Comparison of ENCODE assay signal across 7 mouse cellular contexts in genomic region chr16:14316884-14317876, GRCm38 (mm10). TPM values are rescaled to one million over a fixed set of nuclear protein-coding genes. Genes with fewer than 3 reads are reported as not detected.
DNase-seq lines count a peak whose midpoint lies in the region; ATAC-seq lines count a peak whose summit lies in the region.

Gene Fopnl, minus strand, starts transcription at chr16:14317405.

- 5% methylated on average over 51 of the region's 51 CpGs for WGBS in embryonic facial prominence, embryonic 11.5 days
- 5% methylated on average over 51 of the region's 51 CpGs for WGBS in limb, embryonic 10.5 days
- 5% methylated on average over 51 of the region's 51 CpGs for WGBS in midbrain, embryonic 13.5 days

- H3K9ac ChIP-seq in embryonic facial prominence, embryonic 11.5 days (replicated peaks; ENCODE audit: low read length): peak within 1 kb of the TSS; percentile 83
- H3K9ac ChIP-seq in midbrain, embryonic 13.5 days (replicated peaks): peak within 1 kb of the TSS; percentile 87

- peak; percentile 100 for ATAC-seq in embryonic facial prominence, embryonic 11.5 days (replicated peaks; ENCODE audit: insufficient number of reproducible peaks, low FRiP score, low TSS enrichment, low read depth)
- ATAC-seq in granulocyte monocyte progenitor cell, adult 5-6 weeks (replicated peaks; ENCODE audit: poor library complexity, severe bottlenecking): peak; percentile 99
- ATAC-seq in midbrain, embryonic 13.5 days: peak; percentile 100

- peak within 1 kb of the TSS; percentile 75 for H3K4me3 ChIP-seq in embryonic facial prominence, embryonic 11.5 days (ENCODE audit: low read depth, low read length)
- H3K4me3 ChIP-seq in limb, embryonic 10.5 days: peak within 1 kb of the TSS; percentile 81
- peak within 1 kb of the TSS; percentile 65 for H3K4me3 ChIP-seq in midbrain, embryonic 13.5 days (replicated peaks)

- peak within 1 kb of the TSS; percentile 65; the same call in 1 of the 2 replicates for H3K27ac ChIP-seq in embryonic facial prominence, embryonic 11.5 days (replicated peaks; ENCODE audit: low read depth, low read length)
- peak within 1 kb of the TSS; percentile 96 for H3K27ac ChIP-seq in limb, embryonic 10.5 days
- peak within 1 kb of the TSS; percentile 88 for H3K27ac ChIP-seq in midbrain, embryonic 13.5 days

- H3K9me3 ChIP-seq in embryonic facial prominence, embryonic 11.5 days (replicated peaks; ENCODE audit: control insufficient read depth, low read length): no peaks in the 10 kb centered on the region
- no peaks in the 10 kb centered on the region for H3K9me3 ChIP-seq in limb, embryonic 10.5 days (replicated peaks)
- H3K9me3 ChIP-seq in midbrain, embryonic 13.5 days: no peaks in the 10 kb centered on the region

- no peaks in the 10 kb centered on the region for H3K4me1 ChIP-seq in embryonic facial prominence, embryonic 11.5 days (ENCODE audit: control insufficient read depth, insufficient read depth, low read length)
- H3K4me1 ChIP-seq in limb, embryonic 10.5 days: peaks cover 16% of the 10 kb centered on the region
- H3K4me1 ChIP-seq in midbrain, embryonic 13.5 days (replicated peaks): peaks cover 26% of the 10 kb centered on the region

- H3K36me3 ChIP-seq in embryonic facial prominence, embryonic 11.5 days (replicated peaks; ENCODE audit: control insufficient read depth, insufficient read depth, low read depth, low read length): no peaks in the 10 kb centered on the region
- peaks cover 24% of the 10 kb centered on the region for H3K36me3 ChIP-seq in limb, embryonic 10.5 days
- peaks cover 14% of the 10 kb centered on the region for H3K36me3 ChIP-seq in midbrain, embryonic 13.5 days

- peak; percentile 98 for DNase-seq in adrenal gland, postnatal 14 days
- peak; percentile 97 for DNase-seq in embryonic facial prominence, embryonic 11.5 days (ENCODE audit: low spot score)
- peak; percentile 97 for DNase-seq in kidney, adult 11 months
- peak; percentile 89 for DNase-seq in limb, embryonic 10.5 days (ENCODE audit: low spot score)
- peak; percentile 92 for DNase-seq in spleen, adult 12 weeks (ENCODE audit: low spot score)

- no peaks in the 10 kb centered on the region for H3K27me3 ChIP-seq in embryonic facial prominence, embryonic 11.5 days (ENCODE audit: control insufficient read depth, insufficient read depth, low read length)
- H3K27me3 ChIP-seq in limb, embryonic 10.5 days (ENCODE audit: low read depth, poor library complexity, severe bottlenecking): no peaks in the 10 kb centered on the region
- peaks cover 10% of the 10 kb centered on the region; the same call in 1 of the 2 replicates for H3K27me3 ChIP-seq in midbrain, embryonic 13.5 days

- H3K4me2 ChIP-seq in embryonic facial prominence, embryonic 11.5 days (ENCODE audit: low read depth, low read length): peak within 1 kb of the TSS; percentile 66
- H3K4me2 ChIP-seq in midbrain, embryonic 13.5 days (replicated peaks): peak within 1 kb of the TSS; percentile 72

RNA-seq across cellular contexts. Expression of gene Fopnl, which starts in this region (rescaled TPM):
- 45.9 and 46.6 TPM in 2 replicates for total RNA-seq in adrenal gland, postnatal 14 days (2021)
- polyA plus RNA-seq in embryonic facial prominence, embryonic 11.5 days (2014; fragmentation: Nextera tagmentation; extraction: Ambion mirVana): 179 and 200 TPM in 2 replicates
- 37.5 and 42.9 TPM in 2 replicates for total RNA-seq in granulocyte monocyte progenitor cell, adult 5-6 weeks (2014; fragmentation: Nextera tagmentation)
- 31.1 and 53.1 TPM in 2 replicates for total RNA-seq in granulocyte monocyte progenitor cell, adult 5-6 weeks (2017)
- polyA plus RNA-seq in limb, embryonic 10.5 days (2016; fragmentation: Nextera tagmentation; extraction: Ambion mirVana): 138 and 166 TPM in 2 replicates
- 198 and 214 TPM in 2 replicates for polyA plus RNA-seq in midbrain, embryonic 13.5 days (2015; fragmentation: Nextera tagmentation; extraction: Ambion mirVana)

Comparison
In these comparisons a context has a peak if more than half of its experiments do, and no peak if none do; other contexts are left out.
1. Peak in every context shown above with its lines: DNase-seq, ATAC-seq, H3K4me3 ChIP-seq and H3K27ac ChIP-seq.